Mouse (Mus musculus) midbrain, embryonic 10.5 days (tissue): ENCODE measurements around the gene Nav2. TPM values are rescaled to one million over a fixed set of nuclear protein-coding genes. Genes with fewer than 3 reads are reported as not detected.

ENCODE experiments used
- DNase-seq: peaks from one replicate; pipeline ENCODE4 v3.0.0-alpha.2; 2017; ENCODE audit warnings: low spot score
- H3K27ac ChIP-seq: fragments of 300-500 bp; sonication (generic); replicated peaks from 2 replicates; pipeline ENCODE4 v1.5.1; 2016; ENCODE audit warnings: mild to moderate bottlenecking
- H3K27me3 ChIP-seq: fragments of 300-500 bp; sonication (generic); 2 replicates; pipeline ENCODE4 v1.6.1; 2016; ENCODE audit warnings: low read depth, mild to moderate bottlenecking; ENCODE audit not compliant: poor library complexity, severe bottlenecking
- H3K36me3 ChIP-seq: fragments of 300-500 bp; sonication (generic); 2 replicates; pipeline ENCODE4 v1.6.1; 2016; ENCODE audit warnings: mild to moderate bottlenecking, moderate library complexity
- H3K4me1 ChIP-seq: fragments of 300-500 bp; sonication (generic); 2 replicates; pipeline ENCODE4 v1.6.1; 2016
- H3K4me3 ChIP-seq: fragments of 300-500 bp; sonication (generic); 2 replicates; pipeline ENCODE4 v1.5.1; 2016; ENCODE audit warnings: mild to moderate bottlenecking, moderate library complexity
- H3K9me3 ChIP-seq: fragments of 300-500 bp; sonication (generic); replicated peaks from 2 replicates; pipeline ENCODE4 v1.6.1; 2016; ENCODE audit warnings: mild to moderate bottlenecking
- WGBS: fragments of 180-500 bp; shearing (Covaris S2); methylation state at CpG from one replicate; pipeline ENCODE4 v1.1.7; 2016; 5-methylcytosine and 5-hydroxymethylcytosine counted together
- polyA plus RNA-seq: library from polyadenylated mRNA; unstranded; fragments of >200 nt; fragmentation: Nextera tagmentation; extraction: Ambion mirVana; gene quantifications from 2 replicates; pipeline ENCODE4 v1.2.1, GENCODE M21; 2016

Nav2 gene
- polyA plus RNA-seq, 1 experiment from 2014 or later = 13.7 TPM

GRCm38 (mm10) chr7:49496111-49496510, 587.6 kb downstream of the Nav2 start:
- H3K27me3 ChIP-seq = peaks cover 38% of the 10 kb centered on the region
- WGBS = 31% methylated on average over 11 of the region's 11 CpGs
- no peaks in the 10 kb centered on the region for H3K9me3 ChIP-seq
- peaks cover 30% of the 10 kb centered on the region for H3K4me1 ChIP-seq
- H3K36me3 ChIP-seq = peaks cover 12% of the 10 kb centered on the region; the same call in 1 of the 2 replicates
- no peak overlapping the region for H3K4me3 ChIP-seq
- peak overlapping the region; percentile 76 for H3K27ac ChIP-seq
- DNase-seq = peak; percentile 47

GRCm38 (mm10) chr7:49496766-49497425, 588.4 kb downstream of the Nav2 start:
- DNase-seq = no peak
- peaks cover 4% of the 10 kb centered on the region; the same call in 1 of the 2 replicates for H3K36me3 ChIP-seq
- H3K27ac ChIP-seq = peak overlapping the region; percentile 76
- peaks cover 30% of the 10 kb centered on the region for H3K27me3 ChIP-seq
- 46% methylated on average over 13 of the region's 13 CpGs for WGBS
- peaks cover 30% of the 10 kb centered on the region for H3K4me1 ChIP-seq
- no peak overlapping the region for H3K4me3 ChIP-seq
- no peaks in the 10 kb centered on the region for H3K9me3 ChIP-seq

GRCm38 (mm10) chr7:49497426-49497892, 588.9 kb downstream of the Nav2 start:
- Histone ChIP-seq H3K27ac (peak overlapping the region; percentile 76), H3K9me3 (no peaks in the 10 kb centered on the region)
- WGBS = 74% methylated on average over 4 of the region's 4 CpGs

GRCm38 (mm10) chr7:49499598-49499997, 591.1 kb downstream of the Nav2 start:
- 87% methylated on average over 6 of the region's 6 CpGs for WGBS
- no peak for DNase-seq
- Histone ChIP-seq H3K4me3 (no peak overlapping the region), H3K9me3 (no peaks in the 10 kb centered on the region), H3K36me3 (no peaks in the 10 kb centered on the region), H3K27ac (no peak overlapping the region), H3K4me1 (peaks cover 42% of the 10 kb centered on the region), H3K27me3 (peaks cover 22% of the 10 kb centered on the region)

More at GRCm38 (mm10) chr7:49497426-49497892, 588.9 kb downstream of the Nav2 start:
- peaks cover 24% of the 10 kb centered on the region for H3K27me3 ChIP-seq
- H3K36me3 ChIP-seq = no peaks in the 10 kb centered on the region
- peaks cover 30% of the 10 kb centered on the region for H3K4me1 ChIP-seq
- H3K4me3 ChIP-seq = no peak overlapping the region
- no peak for DNase-seq

GRCm38 (mm10) chr7:49500916-49501315, 592.4 kb downstream of the Nav2 start:
- Histone ChIP-seq H3K36me3 (no peaks in the 10 kb centered on the region), H3K4me3 (no peak overlapping the region), H3K27ac (no peak overlapping the region), H3K4me1 (peaks cover 46% of the 10 kb centered on the region), H3K27me3 (peaks cover 15% of the 10 kb centered on the region; the same call in 1 of the 2 replicates), H3K9me3 (no peaks in the 10 kb centered on the region)
- WGBS = 95% methylated on average over 5 of the region's 5 CpGs
- DNase-seq = no peak

GRCm38 (mm10) chr7:49503419-49503818, 594.9 kb downstream of the Nav2 start:
- Histone ChIP-seq H3K27me3 (peaks cover 6% of the 10 kb centered on the region; the same call in 1 of the 2 replicates), H3K4me3 (no peak overlapping the region), H3K36me3 (0 out of 2 replicates have a peak, but pooled peaks cover 4% of the 10 kb centered on the region), H3K4me1 (peaks cover 34% of the 10 kb centered on the region), H3K9me3 (no peaks in the 10 kb centered on the region), H3K27ac (no peak overlapping the region)
- WGBS = 68% methylated on average over 8 of the region's 8 CpGs
- no peak for DNase-seq

GRCm38 (mm10) chr7:49503881-49504280, 595.4 kb downstream of the Nav2 start:
- peak overlapping the region; percentile 56; the same call in 1 of the 2 replicates for H3K27ac ChIP-seq
- 39% methylated on average over 2 of the region's 2 CpGs for WGBS
- H3K4me3 ChIP-seq = no peak overlapping the region
- H3K9me3 ChIP-seq = no peaks in the 10 kb centered on the region
- peaks cover 6% of the 10 kb centered on the region; the same call in 1 of the 2 replicates for H3K27me3 ChIP-seq
- H3K36me3 ChIP-seq = 0 out of 2 replicates have a peak, but pooled peaks cover 4% of the 10 kb centered on the region
- no peak for DNase-seq
- H3K4me1 ChIP-seq = peaks cover 34% of the 10 kb centered on the region

- DNase-seq = no peak
- Histone ChIP-seq H3K36me3 (0 out of 2 replicates have a peak, but pooled peaks cover 4% of the 10 kb centered on the region), H3K4me3 (no peak overlapping the region), H3K27me3 (peaks cover 6% of the 10 kb centered on the region; the same call in 1 of the 2 replicates), H3K9me3 (no peaks in the 10 kb centered on the region), H3K4me1 (peaks cover 34% of the 10 kb centered on the region), H3K27ac (peak overlapping the region; percentile 56)
- WGBS = 7% methylated on average over 3 of the region's 3 CpGs
Measured at GRCm38 (mm10) chr7:49504297-49504696, 595.8 kb downstream of the Nav2 start.

GRCm38 (mm10) chr7:49505024-49505423, 596.5 kb downstream of the Nav2 start:
- Histone ChIP-seq H3K4me3 (no peak overlapping the region), H3K27ac (peak overlapping the region; percentile 56), H3K9me3 (no peaks in the 10 kb centered on the region), H3K27me3 (peaks cover 6% of the 10 kb centered on the region; the same call in 1 of the 2 replicates), H3K36me3 (0 out of 2 replicates have a peak, but pooled peaks cover 4% of the 10 kb centered on the region), H3K4me1 (peaks cover 34% of the 10 kb centered on the region)
- DNase-seq = no peak
- 14% methylated on average over 2 of the region's 3 CpGs for WGBS

- no peak for DNase-seq
- no peak overlapping the region; the same call in 1 of the 2 replicates for H3K27ac ChIP-seq
- no peaks in the 10 kb centered on the region for H3K9me3 ChIP-seq
- no peak overlapping the region for H3K4me3 ChIP-seq
- peaks cover 34% of the 10 kb centered on the region for H3K4me1 ChIP-seq
- WGBS = 73% methylated on average over 12 of the region's 12 CpGs
- 0 out of 2 replicates have a peak, but pooled peaks cover 4% of the 10 kb centered on the region for H3K36me3 ChIP-seq
- peaks cover 6% of the 10 kb centered on the region; the same call in 1 of the 2 replicates for H3K27me3 ChIP-seq
Measured at GRCm38 (mm10) chr7:49506085-49506820, 597.7 kb downstream of the Nav2 start.

GRCm38 (mm10) chr7:49507943-49508506, 599.5 kb downstream of the Nav2 start:
- Histone ChIP-seq H3K9me3 (no peaks in the 10 kb centered on the region), H3K4me1 (peaks cover 34% of the 10 kb centered on the region), H3K27ac (0 out of 2 replicates have a peak overlapping the region, but pooled peaks have one; percentile 4), H3K4me3 (no peak overlapping the region), H3K36me3 (0 out of 2 replicates have a peak, but pooled peaks cover 4% of the 10 kb centered on the region), H3K27me3 (peaks cover 6% of the 10 kb centered on the region; the same call in 1 of the 2 replicates)
- no peak for DNase-seq
- WGBS = 88% methylated on average over 7 of the region's 7 CpGs

GRCm38 (mm10) chr7:49511820-49512453, 603.4 kb downstream of the Nav2 start:
- H3K9me3 ChIP-seq = no peaks in the 10 kb centered on the region
- H3K4me3 ChIP-seq = no peak overlapping the region
- no peak for DNase-seq
- H3K27ac ChIP-seq = no peak overlapping the region
- H3K27me3 ChIP-seq = no peaks in the 10 kb centered on the region
- H3K4me1 ChIP-seq = 0 out of 2 replicates have a peak, but pooled peaks cover 3% of the 10 kb centered on the region
- 63% methylated on average over 7 of the region's 7 CpGs for WGBS
- 0 out of 2 replicates have a peak, but pooled peaks cover 4% of the 10 kb centered on the region for H3K36me3 ChIP-seq
